Mouse (Mus musculus): ENCODE data around the gene Gpr162.

- no peak for TF ChIP-seq CTCF (IDR thresholded peaks at IDR 0.05; ENCODE audit: low read depth)
- no peak for TF ChIP-seq EP300 (optimal IDR thresholded peaks at IDR 0.05)
These were observed 22.2 kb upstream of the Gpr162 start for GRCm38 (mm10) chr6:124885956-124886381.

Data from stomach, postnatal 0 days (tissue).